Mouse (Mus musculus): Measurements from ENCODE around the gene Olfr243. TPM values are rescaled to one million over a fixed set of nuclear protein-coding genes. Genes with fewer than 3 reads are reported as not detected.
"Not testable (repeated sequence)": the region's sequence is repeated elsewhere in the genome, so short reads cannot be mapped to it uniquely, and the experiment has no call there.

The Olfr243 gene
- total RNA-seq (2021): not detected
- long read RNA-seq, experiment 1: 0 reads
- long read RNA-seq, experiment 2: 0 reads

DNA sequence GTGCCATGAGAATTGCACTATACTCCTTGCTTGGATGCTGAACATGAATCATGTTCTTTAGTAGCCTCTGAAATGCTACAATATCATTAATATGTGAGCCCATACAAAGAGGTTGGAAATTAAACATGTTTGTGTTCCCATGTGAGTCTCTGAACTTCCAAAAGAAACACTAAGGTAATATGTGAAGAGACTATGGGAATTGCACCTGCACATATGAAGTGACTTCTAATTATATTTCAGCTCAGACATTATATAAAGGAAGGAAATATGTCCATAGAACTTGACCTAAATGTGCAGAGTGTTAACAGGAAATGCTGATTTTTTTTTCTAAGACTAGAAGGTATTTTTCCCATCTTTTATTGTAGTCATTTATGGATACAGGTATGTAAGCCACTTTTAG is at the start of gene Olfr243:
Gene Olfr243, plus strand, starts transcription at position 301 of the 400 bp plus-strand sequence.
- Histone ChIP-seq H3K27ac (no peak within 1 kb of the TSS), H3K4me3 (no peak within 1 kb of the TSS)
- DNase-seq (ENCODE audit: low spot score in 2 of 2): no peak
- TF ChIP-seq CTCF (conservative IDR thresholded peaks at IDR 0.05): no peak

- H3K27ac ChIP-seq: no peak within 1 kb of the TSS
- no peak for TF ChIP-seq CTCF (conservative IDR thresholded peaks at IDR 0.05)
- no peak within 1 kb of the TSS for H3K4me3 ChIP-seq
- DNase-seq (ENCODE audit: low spot score in 2 of 2): no peak
These were observed 43.4 kb upstream of the Olfr243 start, which contains the start of gene Olfr624 for GRCm38 (mm10) chr7:103671091-103671490. Gene Olfr624, minus strand, starts transcription at chr7:103671191.

DNA sequence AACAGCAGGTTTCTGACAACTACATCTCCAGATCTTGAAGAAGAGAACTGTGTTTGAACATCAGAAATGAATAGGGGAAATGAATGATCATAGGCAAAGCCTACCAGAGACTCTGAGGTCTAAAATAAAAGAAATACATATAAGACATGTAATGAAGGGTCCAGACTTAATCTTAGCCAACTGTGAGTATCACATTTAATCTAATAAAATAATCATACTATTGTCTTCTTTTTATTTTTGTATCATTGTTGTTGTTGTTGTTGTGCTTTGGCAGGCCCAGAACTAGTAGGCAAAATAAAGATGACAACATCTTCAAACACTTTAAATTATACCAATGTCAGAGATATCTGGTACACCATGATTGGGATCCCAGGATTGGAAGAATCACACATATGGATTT is 32.1 kb upstream of the Olfr243 start, which contains the start of gene Olfr625-ps1:
Gene Olfr625-ps1, plus strand, starts transcription at position 301 of the 400 bp plus-strand sequence.
- no peak within 1 kb of the TSS for H3K27ac ChIP-seq
- DNase-seq (ENCODE audit: low spot score in 2 of 2): no peak
- TF ChIP-seq CTCF (conservative IDR thresholded peaks at IDR 0.05): no peak
- no peak within 1 kb of the TSS for H3K4me3 ChIP-seq

- DNase-seq (ENCODE audit: low spot score in 2 of 2): no peak
- no peak for TF ChIP-seq CTCF (conservative IDR thresholded peaks at IDR 0.05)
- no peak overlapping the region for H3K27ac ChIP-seq
- no peak overlapping the region for H3K4me3 ChIP-seq
These were observed 15.0 kb upstream of the Olfr243 start for GRCm38 (mm10) chr7:103699469-103699868.

DNA sequence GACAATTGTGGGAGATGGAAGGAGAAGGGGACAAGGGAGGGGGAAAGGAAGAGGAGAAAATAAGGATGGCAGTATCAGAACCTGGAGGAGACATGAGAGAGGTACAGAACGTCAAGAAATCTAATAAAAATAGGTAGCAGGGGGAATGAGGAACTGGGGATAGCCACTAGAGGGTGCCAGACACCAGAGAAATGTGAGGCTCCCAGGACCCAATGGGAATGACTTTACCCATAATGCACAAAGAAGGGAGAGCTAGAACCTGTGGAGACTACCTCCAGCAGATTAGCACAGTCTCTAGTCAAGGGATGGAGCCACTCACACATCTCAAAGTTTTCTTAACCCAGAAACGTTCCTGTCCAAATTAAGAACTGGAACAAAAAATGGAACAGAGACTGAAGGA is 2.4 kb upstream of the Olfr243 start:
- no peak for DNase-seq (ENCODE audit: low spot score in 2 of 2)
- Histone ChIP-seq H3K27ac (no peak overlapping the region), H3K4me3 (no peak overlapping the region)
- TF ChIP-seq CTCF (conservative IDR thresholded peaks at IDR 0.05): peak; percentile 51

GRCm38 (mm10) chr7:103716398-103716797 is 1.9 kb downstream of the Olfr243 start:
- not testable (repeated sequence) for H3K27ac ChIP-seq, H3K4me3 ChIP-seq
- DNase-seq (ENCODE audit: low spot score in 2 of 2): peak; percentile 34 to 47
- peak; percentile 52 for TF ChIP-seq CTCF (conservative IDR thresholded peaks at IDR 0.05)

- no peak for DNase-seq (ENCODE audit: low spot score in 2 of 2)
- Histone ChIP-seq H3K4me3 (no peak within 1 kb of the TSS), H3K27ac (no peak within 1 kb of the TSS)
- TF ChIP-seq CTCF (conservative IDR thresholded peaks at IDR 0.05): no peak
These were observed 15.6 kb downstream of the Olfr243 start, which contains the start of gene Olfr628 for GRCm38 (mm10) chr7:103730074-103730473. Gene Olfr628, plus strand, starts transcription at chr7:103730374.

GRCm38 (mm10) chr7:103744843-103745242 is 30.4 kb downstream of the Olfr243 start, which contains the start of gene Olfr629:
Gene Olfr629, minus strand, starts transcription at chr7:103744943.
- no peak within 1 kb of the TSS for H3K27ac ChIP-seq
- no peak for DNase-seq (ENCODE audit: low spot score in 2 of 2)
- no peak for TF ChIP-seq CTCF (conservative IDR thresholded peaks at IDR 0.05)

GRCm38 (mm10) chr7:103757233-103757632 is 42.8 kb downstream of the Olfr243 start, which contains the start of gene Olfr630:
Gene Olfr630, minus strand, starts transcription at chr7:103757333.
- TF ChIP-seq CTCF (conservative IDR thresholded peaks at IDR 0.05): no peak
- DNase-seq (ENCODE audit: low spot score in 2 of 2): no peak
- Histone ChIP-seq H3K27ac (no peak within 1 kb of the TSS), H3K4me3 (no peak within 1 kb of the TSS)

More at GRCm38 (mm10) chr7:103744843-103745242, 30.4 kb downstream of the Olfr243 start, which contains the start of gene Olfr629:
- no peak within 1 kb of the TSS for H3K4me3 ChIP-seq

GRCm38 (mm10) chr7:103762212-103762611 is 47.7 kb downstream of the Olfr243 start:
- DNase-seq (ENCODE audit: low spot score in 2 of 2); H3K27ac ChIP-seq; H3K4me3 ChIP-seq: not testable (repeated sequence)

- H3K4me3 ChIP-seq; H3K27ac ChIP-seq; DNase-seq (ENCODE audit: low spot score in 2 of 2): not testable (repeated sequence)
These were observed 53.2 kb downstream of the Olfr243 start for GRCm38 (mm10) chr7:103767687-103768086.

Other genes with a start within 250 kb of the Olfr243 start
- gene Olfr608, start 244.8 kb upstream of the Olfr243 start, total RNA-seq (2021): not detected
- not detected for gene Olfr609, start 216.6 kb upstream of the Olfr243 start, total RNA-seq (2021)
- gene Olfr610, start 202.5 kb upstream of the Olfr243 start, total RNA-seq (2021): not detected
- not detected for gene Olfr611, start 193.8 kb upstream of the Olfr243 start, total RNA-seq (2021)
- not detected for gene Olfr612, start 172.0 kb upstream of the Olfr243 start, total RNA-seq (2021)
- gene Olfr613, start 166.6 kb upstream of the Olfr243 start, total RNA-seq (2021): not detected
- not detected for gene Olfr615, start 158.6 kb upstream of the Olfr243 start, total RNA-seq (2021)
- not detected for gene Olfr616, start 145.5 kb upstream of the Olfr243 start, total RNA-seq (2021)
- not detected for gene Olfr617, start 141.6 kb upstream of the Olfr243 start, total RNA-seq (2021)
- not detected for gene Olfr618, start 124.6 kb upstream of the Olfr243 start, total RNA-seq (2021)
- gene Olfr619, start 114.1 kb upstream of the Olfr243 start, total RNA-seq (2021): not detected
- gene Olfr620, start 102.1 kb upstream of the Olfr243 start, total RNA-seq (2021): not detected
- gene Olfr622, start 72.0 kb upstream of the Olfr243 start, total RNA-seq (2021): not detected
- not detected for gene Olfr623, start 51.0 kb upstream of the Olfr243 start, total RNA-seq (2021)
- under 1 TPM in 1 of 2 experiments, not detected in 1; 0.08 TPM for gene Olfr624, start 43.5 kb upstream of the Olfr243 start, total RNA-seq (2021)
- not detected for gene Olfr625-ps1, start 32.0 kb upstream of the Olfr243 start, total RNA-seq (2021)
- not detected for gene Olfr628, start 15.7 kb downstream of the Olfr243 start, total RNA-seq (2021)
- not detected for gene Olfr629, start 30.3 kb downstream of the Olfr243 start, total RNA-seq (2021)
- not detected for gene Olfr630, start 42.7 kb downstream of the Olfr243 start, total RNA-seq (2021)
- not detected for gene Olfr69, start 56.9 kb downstream of the Olfr243 start, total RNA-seq (2021)
- gene Olfr68, start 65.0 kb downstream of the Olfr243 start, total RNA-seq (2021): not detected
- gene Olfr67, start 77.2 kb downstream of the Olfr243 start, total RNA-seq (2021): not detected
- 10 to 100 TPM; 30.9 to 57.0 TPM for gene Hbb-bt, start 99.3 kb downstream of the Olfr243 start, total RNA-seq (2021)
- gene Hbb-bs, start 113.4 kb downstream of the Olfr243 start, total RNA-seq (2021): 100 to 1,000 TPM; 322 to 529 TPM
- not detected for gene Hbb-bh2, start 125.8 kb downstream of the Olfr243 start, total RNA-seq (2021)
- gene Hbb-bh1, start 128.5 kb downstream of the Olfr243 start, total RNA-seq (2021): not detected
- not detected for gene Hbb-y, start 138.5 kb downstream of the Olfr243 start, total RNA-seq (2021)
- gene Olfr66, start 171.6 kb downstream of the Olfr243 start, total RNA-seq (2021): not detected
- gene Olfr64, start 179.8 kb downstream of the Olfr243 start, total RNA-seq (2021): not detected
- gene Olfr65, start 188.8 kb downstream of the Olfr243 start, total RNA-seq (2021): not detected
- gene Olfr631, start 214.2 kb downstream of the Olfr243 start, total RNA-seq (2021): not detected
- not detected for gene Olfr632, start 219.7 kb downstream of the Olfr243 start, total RNA-seq (2021)
- not detected for gene Olfr633, start 229.8 kb downstream of the Olfr243 start, total RNA-seq (2021)

Data from layer of hippocampus, adult 2 months (tissue).